Mouse (Mus musculus) stomach, embryonic 14.5 days (tissue): ENCODE results near the gene Kank2. TPM values are rescaled to one million over a fixed set of nuclear protein-coding genes. Genes with fewer than 3 reads are reported as not detected.

Experiments used
- ATAC-seq: fragments of 200-750 bp; cut with Nextera tagmentation; 2 replicates; pipeline ENCODE4 v1.8.0; 2017; ENCODE audit warnings: low read depth, moderate TSS enrichment; ENCODE audit not compliant: insufficient number of reproducible peaks, insufficient read depth, low FRiP score
- H3K27ac ChIP-seq: fragments of 300-500 bp; sonication (generic); 2 replicates; pipeline ENCODE4 v1.5.1; 2014; ENCODE audit warnings: mild to moderate bottlenecking, low read length, moderate library complexity, mixed read lengths
- H3K27me3 ChIP-seq: fragments of 300-500 bp; sonication (generic); 2 replicates; pipeline ENCODE4 v1.6.1; 2014; ENCODE audit warnings: low read length, control low read depth, mixed read lengths; ENCODE audit not compliant: control insufficient read depth, insufficient read depth
- H3K36me3 ChIP-seq: fragments of 300-500 bp; sonication (generic); 2 replicates; pipeline ENCODE4 v1.6.1; 2014; ENCODE audit warnings: mild to moderate bottlenecking, control low read depth, low read length, moderate library complexity, mixed read lengths; ENCODE audit not compliant: control insufficient read depth, insufficient read depth
- H3K4me1 ChIP-seq: fragments of 300-500 bp; sonication (generic); 2 replicates; pipeline ENCODE4 v1.6.1; 2014; ENCODE audit warnings: low read length, control low read depth, mixed read lengths; ENCODE audit not compliant: control insufficient read depth, insufficient read depth
- H3K4me2 ChIP-seq: fragments of 300-500 bp; sonication (generic); replicated peaks from 2 replicates; pipeline ENCODE4 v1.6.1; 2014; ENCODE audit warnings: low read depth, low read length, control low read depth
- H3K4me3 ChIP-seq: fragments of 300-500 bp; sonication (generic); 2 replicates; pipeline ENCODE4 v1.5.1; 2014; ENCODE audit warnings: low read depth, low read length, control low read depth
- H3K9ac ChIP-seq: fragments of 300-500 bp; sonication (generic); replicated peaks from 2 replicates; pipeline ENCODE4 v1.6.1; 2014; ENCODE audit warnings: low read depth, mild to moderate bottlenecking, control low read depth, low read length, moderate library complexity, mixed read lengths
- H3K9me3 ChIP-seq: fragments of 300-500 bp; sonication (generic); 2 replicates; pipeline ENCODE4 v1.6.1; 2016; ENCODE audit warnings: low read depth, low read length, control low read depth; ENCODE audit not compliant: control insufficient read depth
- WGBS: fragments of 180-500 bp; shearing (Covaris S2); extraction: QIAGEN DNeasy Blood & Tissue Kit; methylation state at CpG from one replicate; pipeline ENCODE4 v1.1.7; 2014; 5-methylcytosine and 5-hydroxymethylcytosine counted together
- polyA plus RNA-seq: library from polyadenylated mRNA; unstranded; fragments of >200 nt; fragmentation: Nextera tagmentation; extraction: Ambion mirVana; gene quantifications from 2 replicates; pipeline ENCODE4 v1.2.1, GENCODE M21; 2014

Kank2 gene
- polyA plus RNA-seq, 1 experiment from 2014 or later: 10.3 TPM

GRCm38 (mm10) chr9:21732288-21732687, 66.3 kb downstream of the Kank2 start:
- Histone ChIP-seq H3K9me3 (no peaks in the 10 kb centered on the region), H3K9ac (no peak overlapping the region), H3K27me3 (no peaks in the 10 kb centered on the region), H3K36me3 (peaks cover 62% of the 10 kb centered on the region), H3K4me1 (no peaks in the 10 kb centered on the region), H3K4me2 (no peak overlapping the region), H3K4me3 (no peak overlapping the region), H3K27ac (no peak overlapping the region)
- 94% methylated on average over 9 of the region's 9 CpGs for WGBS
- no peak for ATAC-seq

GRCm38 (mm10) chr9:21729264-21729663, 69.3 kb downstream of the Kank2 start:
- H3K4me3 ChIP-seq: no peak overlapping the region
- H3K4me1 ChIP-seq: peaks cover 20% of the 10 kb centered on the region
- no peak overlapping the region for H3K4me2 ChIP-seq
- 67% methylated on average over 7 of the region's 7 CpGs for WGBS
- H3K9ac ChIP-seq: no peak overlapping the region
- peaks cover 34% of the 10 kb centered on the region for H3K36me3 ChIP-seq
- ATAC-seq: no peak
- no peak overlapping the region for H3K27ac ChIP-seq
- H3K9me3 ChIP-seq: no peaks in the 10 kb centered on the region
- H3K27me3 ChIP-seq: no peaks in the 10 kb centered on the region

DNA sequence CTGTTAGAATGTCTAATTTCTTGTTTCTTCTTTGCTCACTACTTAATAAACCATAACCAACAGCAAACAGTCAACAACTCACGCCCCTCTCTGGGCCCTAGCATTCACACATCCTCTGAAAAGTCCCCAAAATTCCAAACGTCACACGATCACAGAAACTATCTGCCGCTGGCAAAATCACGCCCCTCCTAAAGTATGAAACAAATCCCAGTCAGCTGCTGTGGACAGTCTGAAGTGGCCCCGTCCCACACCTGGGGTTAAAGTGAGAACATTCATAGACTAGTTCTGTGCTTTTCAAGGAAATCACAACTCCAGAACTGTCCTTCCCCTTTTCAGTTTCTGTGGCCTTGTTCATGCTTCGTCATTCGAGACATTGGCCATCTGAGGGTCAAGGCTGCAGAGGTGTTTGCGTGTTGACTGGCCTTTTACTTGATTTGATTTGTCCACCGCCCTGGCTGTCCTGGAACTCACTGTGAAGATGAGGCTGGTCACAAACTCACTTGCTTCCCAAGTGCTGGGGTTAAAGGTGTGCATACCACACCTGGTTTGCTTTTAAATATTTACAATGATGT, 70.2 kb downstream of the Kank2 start:
- H3K4me3 ChIP-seq: no peak overlapping the region
- H3K9ac ChIP-seq: no peak overlapping the region
- no peaks in the 10 kb centered on the region for H3K27me3 ChIP-seq
- no peak overlapping the region for H3K27ac ChIP-seq
- peaks cover 25% of the 10 kb centered on the region for H3K36me3 ChIP-seq
- 78% methylated on average over 10 of the region's 10 CpGs for WGBS
- no peak for ATAC-seq
- no peaks in the 10 kb centered on the region for H3K9me3 ChIP-seq
- peaks cover 20% of the 10 kb centered on the region for H3K4me1 ChIP-seq
- H3K4me2 ChIP-seq: no peak overlapping the region

DNA sequence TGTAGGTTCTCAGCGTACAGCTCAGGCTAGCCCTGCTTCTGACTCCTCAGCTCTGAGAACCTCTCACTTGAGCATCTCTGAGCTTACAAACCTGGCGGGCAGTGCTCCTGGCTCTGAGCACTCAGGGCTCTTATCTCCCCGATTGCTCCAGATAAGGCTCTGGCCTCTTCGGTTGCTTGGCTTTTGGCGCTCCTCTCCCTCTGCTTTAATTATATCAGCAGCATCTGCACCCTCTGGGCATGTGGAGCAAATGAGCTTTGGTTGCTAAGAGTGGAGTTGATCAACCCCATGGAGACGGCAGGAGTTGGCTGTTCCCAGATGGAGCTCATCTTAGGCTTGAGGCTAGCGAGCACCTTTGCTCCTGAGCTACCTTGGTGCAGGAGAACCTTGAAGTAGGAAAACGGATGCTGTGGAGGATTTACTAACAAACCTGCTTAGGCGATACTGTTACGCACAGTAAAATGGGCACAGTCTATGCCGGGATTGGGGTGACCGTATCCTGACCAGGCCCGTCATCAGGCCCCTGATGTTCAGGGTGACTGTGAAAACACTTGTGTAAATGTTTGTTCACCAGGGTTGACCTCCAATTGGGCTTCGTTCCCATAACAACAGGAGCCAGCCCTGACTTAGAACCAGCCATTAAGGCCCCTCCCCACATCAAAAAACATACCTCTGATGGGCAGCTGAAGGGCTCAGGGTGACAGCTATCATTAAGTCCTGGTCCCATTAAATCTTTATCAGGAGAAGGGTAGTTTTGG, 72.1 kb downstream of the Kank2 start:
- Histone ChIP-seq H3K36me3 (peaks cover 9% of the 10 kb centered on the region), H3K4me2 (peak overlapping the region; percentile 88), H3K4me1 (peaks cover 20% of the 10 kb centered on the region), H3K27ac (no peak overlapping the region; the same call in 1 of the 2 replicates), H3K9ac (peak overlapping the region; percentile 25; the same call in 1 of the 2 replicates), H3K9me3 (no peaks in the 10 kb centered on the region), H3K27me3 (no peaks in the 10 kb centered on the region), H3K4me3 (peak overlapping the region; percentile 61; the same call in 1 of the 2 replicates)
- no peak for ATAC-seq
- 61% methylated on average over 14 of the region's 14 CpGs for WGBS

GRCm38 (mm10) chr9:21725224-21726121, 73.1 kb downstream of the Kank2 start:
- H3K9ac ChIP-seq: peak overlapping the region; percentile 25; the same call in 1 of the 2 replicates
- H3K4me2 ChIP-seq: peak overlapping the region; percentile 88
- H3K4me1 ChIP-seq: peaks cover 20% of the 10 kb centered on the region
- peaks cover 9% of the 10 kb centered on the region for H3K36me3 ChIP-seq
- no peaks in the 10 kb centered on the region for H3K27me3 ChIP-seq
- ATAC-seq: no peak
- 62% methylated on average over 23 of the region's 23 CpGs for WGBS
- peak overlapping the region; percentile 52; the same call in 1 of the 2 replicates for H3K27ac ChIP-seq
- no peaks in the 10 kb centered on the region for H3K9me3 ChIP-seq
- peak overlapping the region; percentile 61 for H3K4me3 ChIP-seq

- Histone ChIP-seq H3K4me1 (peaks cover 20% of the 10 kb centered on the region), H3K27me3 (no peaks in the 10 kb centered on the region), H3K9ac (peak overlapping the region; percentile 52), H3K27ac (peak overlapping the region; percentile 92), H3K4me2 (peak overlapping the region; percentile 88), H3K4me3 (peak overlapping the region; percentile 61), H3K9me3 (no peaks in the 10 kb centered on the region), H3K36me3 (peaks cover 4% of the 10 kb centered on the region; the same call in 1 of the 2 replicates)
- WGBS: under 1% methylated on average over 18 of the region's 18 CpGs
- peak; percentile 94 for ATAC-seq
Observed at GRCm38 (mm10) chr9:21724147-21724536, 74.4 kb downstream of the Kank2 start.

DNA sequence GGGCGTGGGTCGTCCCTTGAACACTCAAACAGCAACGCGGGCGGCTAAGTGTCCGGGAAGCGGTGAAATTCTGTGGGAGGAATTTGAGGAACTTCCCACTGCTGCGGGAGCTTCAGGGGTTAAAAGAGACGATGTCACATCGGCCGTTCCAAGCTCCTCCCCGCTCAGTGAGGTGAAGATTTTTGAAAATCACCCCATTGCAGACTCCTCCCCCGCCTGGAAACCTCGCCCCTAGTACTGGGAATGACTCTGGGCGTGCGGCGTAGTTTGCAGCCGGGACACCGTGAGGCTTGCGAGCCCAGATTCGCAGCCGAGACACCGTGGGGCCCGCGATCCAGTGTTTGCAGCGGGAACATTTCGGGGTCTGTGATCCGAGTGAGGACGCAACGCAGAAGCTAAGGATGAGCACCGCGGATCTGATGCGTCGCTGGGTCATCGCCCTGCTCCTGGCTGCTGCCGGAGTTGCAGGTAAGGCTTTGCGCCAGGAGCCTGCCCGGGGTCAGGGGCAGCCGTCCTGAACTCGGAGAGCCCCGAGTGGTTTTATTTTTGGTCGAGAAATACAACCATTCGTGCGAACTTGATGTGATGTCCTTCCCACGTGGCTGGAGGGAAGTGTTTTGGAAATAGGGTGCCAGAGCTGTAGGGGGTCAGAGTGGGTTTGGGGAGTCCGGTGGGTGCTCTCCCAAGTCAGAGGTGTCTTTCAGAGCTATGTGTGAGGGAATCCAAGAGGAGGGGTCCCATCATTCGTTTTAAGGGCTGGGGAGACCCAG, 75.0 kb downstream of the Kank2 start, which contains the start of gene Ldlr:
TSS of gene Ldlr (plus strand) at position 107 of the 770 bp plus-strand sequence.
- peak within 1 kb of the TSS; percentile 92 for H3K27ac ChIP-seq
- peak within 1 kb of the TSS; percentile 52 for H3K9ac ChIP-seq
- H3K4me3 ChIP-seq: peak within 1 kb of the TSS; percentile 61
- peaks cover 20% of the 10 kb centered on the region for H3K4me1 ChIP-seq
- no peaks in the 10 kb centered on the region for H3K27me3 ChIP-seq
- H3K4me2 ChIP-seq: peak within 1 kb of the TSS; percentile 88
- peak; percentile 88 for ATAC-seq
- no peaks in the 10 kb centered on the region for H3K9me3 ChIP-seq
- under 1% methylated on average over 47 of the region's 47 CpGs for WGBS
- no peaks in the 10 kb centered on the region for H3K36me3 ChIP-seq
